Mouse (Mus musculus): ENCODE data around the gene Enpp6. TPM values are rescaled to one million over a fixed set of nuclear protein-coding genes. Genes with fewer than 3 reads are reported as not detected.

Gene Enpp6
- total and polyA plus RNA-seq, 3 experiments: 1.4 to 4.1 (median 2.0) TPM

Other genes with a start within 250 kb of the Enpp6 start
- gene Irf2, start 247.2 kb upstream of the Enpp6 start, total RNA-seq (2021): 10 to 100 TPM; 51.1 to 56.8 TPM
- gene Irf2, start 247.2 kb upstream of the Enpp6 start, polyA plus RNA-seq (2012; rRNA removed): 8.6 and 14.9 TPM in 2 replicates